Mouse (Mus musculus) ES-Bruce4 (cell line): Measurements from ENCODE around the gene Siva1.

Experiments
- CTCF ChIP-seq: IDR thresholded peaks from one replicate; pipeline ENCODE4 v1.8.1; 2011; ENCODE audit warnings: low read depth, low read length
- EP300 ChIP-seq: IDR thresholded peaks from 2 replicates; pipeline ENCODE4 v1.6.1; 2011; ENCODE audit warnings: low read depth, low read length; ENCODE audit not compliant: insufficient read depth
- POLR2A ChIP-seq: IDR thresholded peaks from one replicate; pipeline ENCODE4 v1.8.1; 2011; ENCODE audit warnings: low read length; ENCODE audit not compliant: insufficient read depth

GRCm38 (mm10) chr12:112665445-112665844 is 21.0 kb downstream of the Siva1 start:
- TF ChIP-seq CTCF: no peak
- TF ChIP-seq POLR2A: no peak
- no peak for TF ChIP-seq EP300
